Mouse (Mus musculus) heart, embryonic 13.5 days (tissue): ENCODE data around the gene Rufy4. TPM values are rescaled to one million over a fixed set of nuclear protein-coding genes. Genes with fewer than 3 reads are reported as not detected.

Source experiments
- ATAC-seq: fragments of 200-750 bp; cut with Nextera tagmentation; 2 replicates; pipeline ENCODE4 v1.8.0; 2017; ENCODE audit warnings: moderate TSS enrichment; ENCODE audit not compliant: insufficient number of reproducible peaks, low FRiP score, low TSS enrichment; ENCODE audit errors: extremely low read depth
- H3K27ac ChIP-seq: fragments of 300-500 bp; sonication (generic); replicated peaks from 2 replicates; pipeline ENCODE4 v1.5.1; 2015; ENCODE audit warnings: moderate library complexity, mild to moderate bottlenecking, inconsistent platforms
- H3K27me3 ChIP-seq: fragments of 300-500 bp; sonication (generic); replicated peaks from 2 replicates; pipeline ENCODE4 v1.6.1; 2015; ENCODE audit warnings: mild to moderate bottlenecking, inconsistent platforms
- H3K36me3 ChIP-seq: fragments of 300-500 bp; sonication (generic); 2 replicates; pipeline ENCODE4 v1.6.1; 2015; ENCODE audit warnings: mild to moderate bottlenecking, inconsistent platforms
- H3K4me1 ChIP-seq: fragments of 300-500 bp; sonication (generic); 2 replicates; pipeline ENCODE4 v1.6.1; 2015; ENCODE audit warnings: inconsistent platforms
- H3K4me2 ChIP-seq: fragments of 300-500 bp; sonication (generic); 2 replicates; pipeline ENCODE4 v1.6.1; 2015; ENCODE audit warnings: inconsistent platforms, mild to moderate bottlenecking, moderate library complexity
- H3K4me3 ChIP-seq: fragments of 300-500 bp; sonication (generic); 2 replicates; pipeline ENCODE4 v1.5.1; 2015; ENCODE audit warnings: moderate library complexity, mild to moderate bottlenecking, inconsistent platforms
- H3K9ac ChIP-seq: fragments of 300-500 bp; sonication (generic); 2 replicates; pipeline ENCODE4 v1.6.1; 2015; ENCODE audit warnings: inconsistent platforms, mild to moderate bottlenecking, moderate library complexity
- H3K9me3 ChIP-seq: fragments of 300-500 bp; sonication (generic); 2 replicates; pipeline ENCODE4 v1.6.1; 2016; ENCODE audit warnings: inconsistent platforms
- whole genome bisulfite sequencing: fragments of 180-500 bp; shearing (Covaris S2); methylation state at CpG from one replicate; pipeline ENCODE4 v1.1.7; 2015; ENCODE audit warnings: mixed read lengths; 5-methylcytosine and 5-hydroxymethylcytosine counted together
- polyA plus RNA-seq: library from polyadenylated mRNA; unstranded; fragments of >200 nt; fragmentation: Nextera tagmentation; extraction: Ambion mirVana; gene quantifications from 2 replicates; pipeline ENCODE4 v1.2.1, GENCODE M21; 2015

Gene Rufy4
- polyA plus RNA-seq, 1 experiment from 2014 or later, result 0.48 TPM

GRCm38 (mm10) chr1:74181462-74181861, 56.1 kb downstream of the Rufy4 start:
- no peak overlapping the region for H3K9ac ChIP-seq
- WGBS, result 46% methylated on average over 2 of the region's 2 CpGs
- H3K36me3 ChIP-seq, result no peaks in the 10 kb centered on the region
- no peak for ATAC-seq
- no peak overlapping the region for H3K4me2 ChIP-seq
- H3K27ac ChIP-seq, result no peak overlapping the region
- peaks cover 35% of the 10 kb centered on the region for H3K4me1 ChIP-seq
- H3K27me3 ChIP-seq, result no peaks in the 10 kb centered on the region
- H3K9me3 ChIP-seq, result no peaks in the 10 kb centered on the region
- H3K4me3 ChIP-seq, result no peak overlapping the region

- no peak overlapping the region for H3K27ac ChIP-seq
- no peak overlapping the region for H3K9ac ChIP-seq
- H3K36me3 ChIP-seq, result no peaks in the 10 kb centered on the region
- peaks cover 29% of the 10 kb centered on the region for H3K4me1 ChIP-seq
- H3K27me3 ChIP-seq, result no peaks in the 10 kb centered on the region
- WGBS, result 49% methylated on average over 2 of the region's 2 CpGs
- no peak overlapping the region for H3K4me3 ChIP-seq
- no peak for ATAC-seq
- no peak overlapping the region for H3K4me2 ChIP-seq
- H3K9me3 ChIP-seq, result no peaks in the 10 kb centered on the region
Measured at GRCm38 (mm10) chr1:74183006-74183405, 57.7 kb downstream of the Rufy4 start.

- WGBS, result 84% methylated on average over 7 of the region's 7 CpGs
- Histone ChIP-seq H3K4me2 (no peak overlapping the region), H3K9me3 (no peaks in the 10 kb centered on the region), H3K9ac (no peak overlapping the region), H3K36me3 (no peaks in the 10 kb centered on the region), H3K4me1 (no peaks in the 10 kb centered on the region), H3K4me3 (no peak overlapping the region), H3K27me3 (no peaks in the 10 kb centered on the region), H3K27ac (no peak overlapping the region)
- no peak for ATAC-seq
Measured at GRCm38 (mm10) chr1:74190471-74190870, 65.1 kb downstream of the Rufy4 start.

- no peak overlapping the region for H3K9ac ChIP-seq
- 76% methylated on average over 2 of the region's 2 CpGs for WGBS
- H3K4me1 ChIP-seq, result no peaks in the 10 kb centered on the region
- no peaks in the 10 kb centered on the region for H3K36me3 ChIP-seq
- H3K9me3 ChIP-seq, result no peaks in the 10 kb centered on the region
- H3K27me3 ChIP-seq, result no peaks in the 10 kb centered on the region
- H3K4me3 ChIP-seq, result no peak overlapping the region
- no peak overlapping the region for H3K27ac ChIP-seq
- ATAC-seq, result no peak
- no peak overlapping the region for H3K4me2 ChIP-seq
Measured at GRCm38 (mm10) chr1:74192711-74193110, 67.4 kb downstream of the Rufy4 start.

- Histone ChIP-seq H3K27me3 (no peaks in the 10 kb centered on the region), H3K27ac (no peak within 1 kb of the TSS), H3K36me3 (no peaks in the 10 kb centered on the region), H3K9ac (no peak within 1 kb of the TSS), H3K4me3 (no peak within 1 kb of the TSS), H3K4me2 (no peak within 1 kb of the TSS), H3K9me3 (no peaks in the 10 kb centered on the region), H3K4me1 (peaks cover 8% of the 10 kb centered on the region; the same call in 1 of the 2 replicates)
- ATAC-seq, result no peak
- 69% methylated on average over 8 of the region's 8 CpGs for WGBS
Measured at GRCm38 (mm10) chr1:74194445-74194844, 69.1 kb downstream of the Rufy4 start, which contains the start of gene Cxcr1. TSS of gene Cxcr1 (minus strand) at chr1:74194631.

- Histone ChIP-seq H3K4me3 (no peak overlapping the region), H3K36me3 (no peaks in the 10 kb centered on the region), H3K9ac (no peak overlapping the region), H3K4me1 (peaks cover 11% of the 10 kb centered on the region; the same call in 1 of the 2 replicates), H3K9me3 (no peaks in the 10 kb centered on the region), H3K27me3 (no peaks in the 10 kb centered on the region), H3K4me2 (no peak overlapping the region), H3K27ac (no peak overlapping the region)
- WGBS, result 39% methylated on average over 7 of the region's 7 CpGs
- ATAC-seq, result no peak
Measured at GRCm38 (mm10) chr1:74195961-74196360, 70.6 kb downstream of the Rufy4 start.

- no peak for ATAC-seq
- WGBS, result 72% methylated on average over 17 of the region's 17 CpGs
- no peaks in the 10 kb centered on the region for H3K9me3 ChIP-seq
- H3K36me3 ChIP-seq, result no peaks in the 10 kb centered on the region
- no peak overlapping the region for H3K4me3 ChIP-seq
- H3K27me3 ChIP-seq, result no peaks in the 10 kb centered on the region
- H3K4me1 ChIP-seq, result peaks cover 13% of the 10 kb centered on the region; the same call in 1 of the 2 replicates
- H3K27ac ChIP-seq, result no peak overlapping the region
- 0 out of 2 replicates have a peak overlapping the region, but pooled peaks have one; percentile 7 for H3K9ac ChIP-seq
- H3K4me2 ChIP-seq, result no peak overlapping the region
Measured at GRCm38 (mm10) chr1:74196621-74197419, 71.5 kb downstream of the Rufy4 start.

Other genes starting within 250 kb of the Rufy4 start
- 100 and 105 TPM in 2 replicates for gene Tns1, start 1.1 kb upstream of the Rufy4 start, polyA plus RNA-seq
- 0.09 TPM in 1 of 2 replicates, not detected in the other for gene Cxcr2, start 28.4 kb downstream of the Rufy4 start, polyA plus RNA-seq
- gene Cxcr1, start 69.1 kb downstream of the Rufy4 start, polyA plus RNA-seq, result not detected in 2 replicates
- 400 and 438 TPM in 2 replicates for gene Arpc2, start 110.5 kb downstream of the Rufy4 start, polyA plus RNA-seq
- 0.36 and 0.64 TPM in 2 replicates for gene Gpbar1, start 153.0 kb downstream of the Rufy4 start, polyA plus RNA-seq
- gene Aamp, start 159.2 kb downstream of the Rufy4 start, polyA plus RNA-seq, result 164 and 188 TPM in 2 replicates
- gene Pnkd, start 159.4 kb downstream of the Rufy4 start, polyA plus RNA-seq, result 227 and 252 TPM in 2 replicates
- gene Tmbim1, start 180.1 kb downstream of the Rufy4 start, polyA plus RNA-seq, result 42.0 and 42.7 TPM in 2 replicates
- gene Catip, start 236.6 kb downstream of the Rufy4 start, polyA plus RNA-seq, result 0.33 and 0.38 TPM in 2 replicates
- 2.8 and 3.1 TPM in 2 replicates for gene Slc11a1, start 249.7 kb downstream of the Rufy4 start, polyA plus RNA-seq